Mouse (Mus musculus): Measurements from ENCODE around the gene Lrrn4cl. TPM values are rescaled to one million over a fixed set of nuclear protein-coding genes. Genes with fewer than 3 reads are reported as not detected.

Gene Lrrn4cl
- total RNA-seq, 4 experiments from 2014 or later = 0.68 to 1.5 (median 0.96) TPM

Small RNA genes within 50 kb of the gene (microRNA-seq; reads per million reads assigned to microRNA genes)
- gene Mir5136 = 0 to 0.66 reads per million in 2 experiments

Other genes with a start within 250 kb of the Lrrn4cl start
- gene Slc22a6, start 232.7 kb upstream of the Lrrn4cl start, total RNA-seq (2022) = 1 to 10 TPM; 6.6 to 8.6 (median 7.8) TPM
- 100 to 1,000 TPM; 131 to 142 (median 136) TPM for gene Chrm1, start 187.0 kb upstream of the Lrrn4cl start, total RNA-seq (2022)
- gene Slc3a2, start 127.4 kb upstream of the Lrrn4cl start, total RNA-seq (2022) = 100 to 1,000 TPM; 147 to 155 (median 150) TPM
- 10 to 100 TPM; 43.0 to 47.5 (median 45.1) TPM for gene Wdr74, start 114.9 kb upstream of the Lrrn4cl start, total RNA-seq (2022)
- 1 to 10 TPM in 2 of 4 experiments, not detected in 2; 1.4 to 2.0 TPM for gene 1700092M07Rik, start 110.0 kb upstream of the Lrrn4cl start, total RNA-seq (2022)
- gene Stx5a, start 109.4 kb upstream of the Lrrn4cl start, total RNA-seq (2022) = 10 to 100 TPM; 59.6 to 66.4 (median 65.6) TPM
- 10 to 100 TPM; 77.1 to 88.0 (median 80.2) TPM for gene Nxf1, start 93.7 kb upstream of the Lrrn4cl start, total RNA-seq (2022)
- 10 to 100 TPM; 58.9 to 78.6 (median 67.2) TPM for gene Tmem223, start 79.8 kb upstream of the Lrrn4cl start, total RNA-seq (2022)
- gene Tmem179b, start 76.3 kb upstream of the Lrrn4cl start, total RNA-seq (2022) = 10 to 100 TPM; 11.3 to 14.6 (median 12.4) TPM
- 10 to 100 TPM; 13.7 to 18.1 (median 15.9) TPM for gene Taf6l, start 64.4 kb upstream of the Lrrn4cl start, total RNA-seq (2022)
- 100 to 1,000 TPM; 107 to 116 (median 109) TPM for gene Polr2g, start 52.2 kb upstream of the Lrrn4cl start, total RNA-seq (2022)
- gene Zbtb3, start 48.2 kb upstream of the Lrrn4cl start, total RNA-seq (2022) = 1 to 10 TPM; 4.9 to 7.3 (median 5.8) TPM
- gene Ttc9c, start 31.4 kb upstream of the Lrrn4cl start, total RNA-seq (2022) = 10 to 100 TPM; 38.5 to 40.8 (median 39.2) TPM
- 100 to 1,000 TPM; 113 to 120 (median 118) TPM for gene Hnrnpul2, start 30.8 kb upstream of the Lrrn4cl start, total RNA-seq (2022)
- gene AC129217.1, start 21.0 kb upstream of the Lrrn4cl start, total RNA-seq (2022) = not detected
- gene Bscl2, start 13.3 kb upstream of the Lrrn4cl start, total RNA-seq (2022) = 100 to 1,000 TPM; 100 to 111 (median 105) TPM
- 100 to 1,000 TPM; 153 to 200 (median 171) TPM for gene Gng3, start 11.6 kb upstream of the Lrrn4cl start, total RNA-seq (2022)
- gene Ubxn1, start 20.7 kb downstream of the Lrrn4cl start, total RNA-seq (2022) = 100 to 1,000 TPM; 110 to 127 (median 113) TPM
- gene Uqcc3, start 30.2 kb downstream of the Lrrn4cl start, total RNA-seq (2022) = 10 to 100 TPM; 30.4 to 37.2 (median 33.3) TPM
- 1 to 10 TPM; 4.7 to 9.0 (median 6.3) TPM for gene Lbhd1, start 33.0 kb downstream of the Lrrn4cl start, total RNA-seq (2022)
- not detected for gene Gm49403, start 33.2 kb downstream of the Lrrn4cl start, total RNA-seq (2022)
- 10 to 100 TPM; 20.8 to 25.2 (median 21.8) TPM for gene 1810009A15Rik, start 38.1 kb downstream of the Lrrn4cl start, total RNA-seq (2022)
- 1 to 10 TPM; 1.4 to 5.6 (median 2.6) TPM for gene Gm49416, start 38.2 kb downstream of the Lrrn4cl start, total RNA-seq (2022)
- gene Ints5, start 42.2 kb downstream of the Lrrn4cl start, total RNA-seq (2022) = 10 to 100 TPM; 21.7 to 24.9 (median 22.1) TPM
- 100 to 1,000 TPM in 3 of 4 experiments, 10 to 100 TPM in 1; 100.0 to 104 (median 103) TPM for gene Ganab, start 47.3 kb downstream of the Lrrn4cl start, total RNA-seq (2022)
- 100 to 1,000 TPM; 155 to 175 (median 172) TPM for gene B3gat3, start 69.6 kb downstream of the Lrrn4cl start, total RNA-seq (2022)
- gene Rom1, start 78.6 kb downstream of the Lrrn4cl start, total RNA-seq (2022) = 10 to 100 TPM in 1 of 4 experiments, 1 to 10 TPM in 3; 7.9 to 10.1 (median 8.9) TPM
- 10 to 100 TPM; 12.6 to 15.3 (median 13.8) TPM for gene Eml3, start 78.8 kb downstream of the Lrrn4cl start, total RNA-seq (2022)
- gene Mta2, start 91.1 kb downstream of the Lrrn4cl start, total RNA-seq (2022) = 10 to 100 TPM; 46.8 to 53.8 (median 50.4) TPM
- 10 to 100 TPM; 20.5 to 26.0 (median 22.1) TPM for gene Tut1, start 103.1 kb downstream of the Lrrn4cl start, total RNA-seq (2022)
- 100 to 1,000 TPM; 224 to 271 (median 243) TPM for gene Eef1g, start 116.3 kb downstream of the Lrrn4cl start, total RNA-seq (2022)
- 10 to 100 TPM; 24.9 to 29.0 (median 27.5) TPM for gene Ahnak, start 138.5 kb downstream of the Lrrn4cl start, total RNA-seq (2022)
- not detected for gene Scgb1a1, start 237.2 kb downstream of the Lrrn4cl start, total RNA-seq (2022)

All from left cerebral cortex, adult 8-10 months (tissue).